Mouse (Mus musculus): ENCODE data around the gene Gstm7. TPM values are rescaled to one million over a fixed set of nuclear protein-coding genes. Genes with fewer than 3 reads are reported as not detected.

The Gstm7 gene
- total RNA-seq, 2 experiments from 2014 or later, result 12.8 to 14.7 TPM

- DNase-seq (ENCODE audit: low spot score), result no peak
These were observed 53.6 kb downstream of the Gstm7 start for GRCm38 (mm10) chr3:107877747-107878736.

- no peak for DNase-seq (ENCODE audit: low spot score)
These were observed 54.6 kb downstream of the Gstm7 start, which contains the start of gene Eps8l3 for GRCm38 (mm10) chr3:107877005-107877404. Gene Eps8l3, plus strand, starts transcription at chr3:107877229.

Other genes with a start within 250 kb of the Gstm7 start
- 10 to 100 TPM; 25.0 to 30.9 TPM for gene Ahcyl1, start 235.3 kb downstream of the Gstm7 start, total RNA-seq (2021)
- 1 to 10 TPM; 6.6 to 8.4 TPM for gene Csf1, start 171.3 kb downstream of the Gstm7 start, total RNA-seq (2021)
- not detected for gene Eps8l3, start 54.6 kb downstream of the Gstm7 start, total RNA-seq (2021)
- gene Gstm5, start 36.0 kb downstream of the Gstm7 start, total RNA-seq (2021), result 10 to 100 TPM; 86.9 to 93.2 TPM
- gene Gstm6, start 11.9 kb upstream of the Gstm7 start, total RNA-seq (2021), result under 1 TPM; 0.45 to 0.46 TPM
- gene Gstm3, start 37.5 kb upstream of the Gstm7 start, total RNA-seq (2021), result not detected
- 100 to 1,000 TPM in 1 of 2 experiments, 10 to 100 TPM in 1; 95.2 to 129 TPM for gene Gstm2, start 54.6 kb upstream of the Gstm7 start, total RNA-seq (2021)
- gene Gstm1, start 86.2 kb upstream of the Gstm7 start, total RNA-seq (2021), result 100 to 1,000 TPM; 201 to 229 TPM
- gene Gstm4, start 113.1 kb upstream of the Gstm7 start, total RNA-seq (2021), result 10 to 100 TPM; 11.8 to 15.8 TPM
- 1 to 10 TPM; 3.6 TPM for gene Ampd2, start 154.8 kb upstream of the Gstm7 start, total RNA-seq (2021)
- gene Gnat2, start 161.0 kb upstream of the Gstm7 start, total RNA-seq (2021), result under 1 TPM; 0.45 to 0.94 TPM
- 10 to 100 TPM; 10.2 to 14.7 TPM for gene Gnai3, start 214.3 kb upstream of the Gstm7 start, total RNA-seq (2021)
- gene Gpr61, start 223.1 kb upstream of the Gstm7 start, total RNA-seq (2021), result not detected